Mouse (Mus musculus): ENCODE data around the gene Fuca1. TPM values are rescaled to one million over a fixed set of nuclear protein-coding genes. Genes with fewer than 3 reads are reported as not detected.
A peak's percentile ranks its signal among the peaks of the same experiment; 100 is the strongest.
"Not testable (repeated sequence)": the region's sequence is repeated elsewhere in the genome, so short reads cannot be mapped to it uniquely, and the experiment has no call there.

Gene Fuca1
- total RNA-seq, 2 experiments from 2014 or later, result 33.4 to 43.1 TPM

DNA sequence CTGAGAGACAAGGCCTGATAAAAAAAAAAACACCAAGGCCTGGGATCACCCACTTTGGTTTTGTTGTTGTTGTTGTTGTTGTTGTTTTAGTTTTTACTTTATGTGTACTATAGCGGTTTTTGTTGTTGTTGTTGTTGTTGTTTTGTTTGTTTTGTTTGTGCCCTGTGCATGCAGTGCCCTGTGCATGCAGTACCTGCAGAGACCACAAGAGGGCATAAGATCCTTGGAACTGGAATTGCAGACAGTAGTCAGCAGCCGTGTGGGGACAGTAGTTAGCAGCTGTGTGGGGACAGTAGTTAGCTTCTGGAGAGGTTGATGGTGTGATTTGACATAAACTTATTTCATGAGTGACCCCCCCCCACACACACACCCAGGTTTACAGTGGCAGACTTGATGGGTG is 33.7 kb downstream of the Fuca1 start:
- peak in 1 of 2 experiments; percentile 66 for DNase-seq

DNA sequence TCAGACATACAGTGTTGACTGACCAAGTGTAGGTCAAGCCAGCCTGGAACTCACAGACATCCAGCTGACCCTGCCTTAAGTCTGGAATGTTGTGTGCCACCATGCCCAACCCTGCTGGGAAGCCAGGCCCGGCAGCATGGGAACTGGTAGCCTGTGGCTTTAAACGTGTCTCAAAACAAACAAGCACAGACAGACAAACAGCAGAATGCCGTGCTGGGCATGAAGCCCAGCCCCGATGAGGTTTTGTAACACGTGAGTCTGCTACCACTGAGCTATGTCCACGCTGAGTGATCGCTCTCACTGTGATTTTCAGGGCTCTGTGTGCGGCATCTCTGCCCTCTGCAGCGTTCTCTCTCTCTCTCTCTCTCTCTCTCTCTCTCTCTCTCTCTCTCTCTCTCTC is 35.4 kb downstream of the Fuca1 start:
- DNase-seq, result no peak

DNA sequence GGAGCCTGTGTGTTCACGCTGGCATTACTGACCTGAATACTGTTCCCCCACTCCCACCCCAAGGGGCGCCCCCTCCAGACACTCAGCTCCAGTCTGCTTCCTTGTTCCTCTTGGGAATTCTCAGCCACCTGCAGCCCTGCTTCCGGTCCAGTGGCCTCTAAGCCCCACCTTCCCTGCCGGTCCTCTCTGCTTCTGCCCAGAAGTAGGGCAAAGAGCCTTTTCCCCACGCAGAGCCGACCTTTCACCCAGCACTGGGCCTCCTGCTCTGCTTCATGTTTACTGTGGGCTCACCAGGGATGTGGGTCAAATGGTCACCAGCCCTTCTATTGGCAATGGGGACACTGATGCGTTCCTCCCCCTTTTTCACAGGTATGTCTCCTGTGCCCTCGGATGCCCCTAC is 37.8 kb downstream of the Fuca1 start:
- no peak for DNase-seq

DNA sequence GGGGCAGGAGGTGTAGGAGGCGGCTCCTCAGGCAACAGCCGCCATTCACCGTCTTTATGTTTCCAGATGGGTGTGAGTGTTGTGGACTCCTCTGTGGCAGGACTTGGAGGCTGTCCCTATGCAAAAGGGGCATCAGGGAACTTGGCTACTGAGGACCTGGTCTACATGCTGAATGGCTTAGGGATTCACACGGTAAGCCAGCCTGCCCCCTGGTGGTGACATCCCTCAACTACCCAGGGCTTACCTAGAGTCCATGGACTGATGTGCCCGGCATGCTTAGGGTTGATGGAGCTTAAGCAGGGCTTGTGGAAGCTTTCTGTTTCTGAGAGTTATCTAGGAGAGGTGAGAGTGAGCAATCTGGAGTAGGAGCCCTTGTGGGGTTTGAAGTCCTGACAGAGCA is 40.2 kb downstream of the Fuca1 start:
- peak; percentile 62 to 67 for DNase-seq

DNA sequence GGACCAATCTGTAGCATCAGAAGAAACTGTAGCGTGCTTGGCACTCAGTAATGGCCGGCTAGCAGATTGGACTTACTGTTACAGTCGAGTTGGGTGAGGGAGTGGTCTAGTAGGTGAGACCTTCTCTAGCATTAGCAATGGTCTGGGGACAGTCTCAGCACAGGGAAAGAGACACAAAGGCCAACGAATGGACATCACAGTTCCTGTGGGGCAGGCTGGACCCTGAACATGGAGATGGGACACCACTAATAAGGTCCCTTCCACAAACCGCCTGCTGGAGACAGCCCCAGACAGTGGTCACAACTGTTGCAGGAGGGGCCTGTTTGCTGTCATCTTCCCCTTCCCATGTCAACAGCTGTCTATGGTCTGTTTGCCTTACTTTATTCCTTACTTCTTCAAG is 41.2 kb downstream of the Fuca1 start:
- no peak for DNase-seq

DNA sequence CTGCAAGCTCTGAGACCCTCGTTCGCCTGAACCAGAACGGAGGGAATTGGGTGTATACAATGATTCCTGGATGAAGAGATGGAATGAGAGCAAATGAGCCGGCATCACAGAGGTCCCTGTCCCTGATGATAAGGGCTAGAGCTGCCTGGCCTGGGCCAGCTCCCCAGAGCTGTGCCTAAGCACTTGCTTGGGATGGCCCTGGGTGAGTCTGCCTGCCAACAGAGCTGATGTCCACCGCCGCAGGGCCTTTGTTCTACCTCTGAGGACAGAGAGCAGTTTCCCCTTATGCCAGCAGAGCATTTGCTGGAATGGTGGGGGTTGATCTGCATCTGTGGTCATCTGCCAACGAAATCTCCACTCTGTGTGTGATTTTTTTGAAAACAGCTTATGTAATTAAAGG is 41.7 kb downstream of the Fuca1 start:
- DNase-seq, result no peak

DNA sequence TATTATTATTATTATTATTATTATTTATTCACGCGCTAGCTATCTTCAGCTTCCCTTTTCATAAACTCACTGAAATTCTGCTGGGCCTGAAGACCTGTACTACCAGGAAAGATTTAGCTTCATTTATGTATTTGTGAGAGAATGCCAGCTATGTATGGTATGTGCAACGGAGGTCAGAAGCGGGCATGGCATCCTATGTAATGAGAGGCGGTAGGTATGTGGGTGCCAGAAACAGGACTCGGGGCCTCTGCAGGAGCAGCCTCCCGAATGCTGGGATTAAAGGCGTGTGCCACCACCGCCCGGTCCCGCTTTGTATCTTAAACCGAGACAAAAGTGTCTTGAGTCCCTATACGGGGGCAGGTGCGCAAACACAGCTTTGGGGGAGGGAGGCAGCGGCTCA is 42.4 kb downstream of the Fuca1 start:
- no peak for DNase-seq

DNA sequence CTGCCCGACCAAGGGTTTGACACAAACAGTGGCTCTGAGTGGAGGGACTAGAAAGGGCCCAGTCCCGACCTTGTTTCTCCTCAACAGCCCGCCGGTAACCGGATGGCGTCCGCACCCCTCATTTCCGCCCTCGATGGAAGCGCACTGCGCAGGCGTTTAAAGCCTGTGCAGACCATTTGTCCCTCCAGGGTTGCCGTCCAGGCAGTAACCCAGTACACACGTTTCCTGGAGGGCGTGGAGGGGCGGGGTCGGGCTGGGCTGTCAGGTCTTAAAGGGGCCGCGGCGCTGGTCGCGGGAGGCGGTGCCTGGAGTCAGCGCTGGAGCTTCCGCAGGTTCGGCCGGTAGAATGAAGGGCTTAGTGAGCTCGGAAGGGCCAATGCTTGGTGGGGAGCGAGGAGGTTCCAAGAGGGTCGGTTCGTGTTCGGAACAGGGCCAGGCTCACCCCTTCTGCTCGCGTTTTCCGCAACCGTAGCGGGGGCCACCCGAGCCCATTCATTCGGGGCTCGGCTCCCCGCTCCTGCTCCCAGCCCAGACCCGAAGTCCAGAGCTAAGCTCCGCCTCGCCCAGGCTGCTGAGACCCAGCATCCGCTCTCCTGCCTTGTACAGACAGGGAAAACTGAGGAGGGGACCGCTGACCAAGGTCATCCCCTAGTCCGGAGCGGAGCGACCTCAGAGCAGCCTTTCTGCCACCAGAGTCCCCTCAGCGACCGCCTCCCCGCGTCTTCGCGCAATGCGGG is 43.1 kb downstream of the Fuca1 start, which contains the start of gene Gale:
TSS of gene Gale (plus strand) at position 271 of the 737 bp plus-strand sequence.
- DNase-seq, result peak; percentile 92 to 95

DNA sequence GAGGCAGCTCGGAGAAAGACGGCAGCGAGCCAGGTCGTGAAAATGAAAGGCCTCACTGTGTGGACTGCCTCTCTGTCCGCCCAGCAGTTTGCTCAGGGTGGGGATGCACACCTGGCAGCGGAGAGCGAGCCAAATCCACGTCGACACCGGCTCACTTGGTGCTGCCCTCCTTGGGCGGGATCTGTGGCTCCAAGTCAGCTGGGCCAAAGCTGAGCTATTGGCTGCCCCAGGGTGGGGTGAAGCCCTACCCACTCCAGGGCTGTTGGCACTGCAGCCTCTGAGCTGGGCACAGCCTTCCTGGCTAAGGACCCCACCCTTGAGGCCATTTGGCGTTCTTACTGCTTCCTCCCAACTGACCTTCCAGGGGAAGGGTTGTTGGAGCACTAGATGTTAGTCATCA is 43.9 kb downstream of the Fuca1 start:
- peak in 1 of 2 experiments; percentile 62 for DNase-seq

DNA sequence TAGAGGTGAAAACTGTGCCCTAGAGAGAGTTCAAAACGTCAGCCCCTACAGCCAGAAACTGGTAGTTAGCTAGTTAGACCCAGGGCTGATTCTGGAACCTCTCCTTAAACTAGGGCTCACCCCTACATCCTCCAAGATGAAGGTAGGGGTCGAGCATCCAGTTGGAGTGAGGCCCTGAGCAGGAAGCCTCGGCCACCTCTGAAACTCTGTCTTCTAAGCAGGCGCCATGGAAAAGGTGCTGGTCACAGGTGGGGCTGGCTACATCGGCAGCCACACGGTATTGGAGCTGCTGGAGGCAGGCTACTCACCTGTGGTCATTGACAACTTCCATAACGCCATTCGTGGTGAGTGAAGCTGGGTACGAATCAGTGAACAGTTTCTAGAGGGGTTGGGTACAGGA is 44.6 kb downstream of the Fuca1 start:
- DNase-seq, result no peak

DNA sequence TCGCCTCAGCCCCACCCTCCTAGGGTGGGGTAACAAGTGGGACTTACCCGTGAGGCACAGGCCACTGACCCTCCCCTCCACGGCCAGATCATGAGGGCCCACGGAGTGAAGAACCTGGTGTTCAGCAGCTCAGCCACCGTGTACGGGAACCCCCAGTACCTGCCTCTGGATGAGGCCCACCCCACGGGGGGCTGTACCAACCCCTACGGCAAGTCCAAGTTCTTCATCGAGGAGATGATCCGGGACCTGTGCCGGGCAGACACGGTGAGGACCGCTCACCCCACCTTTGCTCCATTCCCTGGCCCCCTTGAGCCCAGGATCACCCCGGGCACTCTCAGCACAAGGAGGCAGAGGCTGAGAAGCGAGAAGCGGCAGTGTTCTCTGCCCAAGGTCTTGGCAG is 45.7 kb downstream of the Fuca1 start:
- no peak for DNase-seq

DNA sequence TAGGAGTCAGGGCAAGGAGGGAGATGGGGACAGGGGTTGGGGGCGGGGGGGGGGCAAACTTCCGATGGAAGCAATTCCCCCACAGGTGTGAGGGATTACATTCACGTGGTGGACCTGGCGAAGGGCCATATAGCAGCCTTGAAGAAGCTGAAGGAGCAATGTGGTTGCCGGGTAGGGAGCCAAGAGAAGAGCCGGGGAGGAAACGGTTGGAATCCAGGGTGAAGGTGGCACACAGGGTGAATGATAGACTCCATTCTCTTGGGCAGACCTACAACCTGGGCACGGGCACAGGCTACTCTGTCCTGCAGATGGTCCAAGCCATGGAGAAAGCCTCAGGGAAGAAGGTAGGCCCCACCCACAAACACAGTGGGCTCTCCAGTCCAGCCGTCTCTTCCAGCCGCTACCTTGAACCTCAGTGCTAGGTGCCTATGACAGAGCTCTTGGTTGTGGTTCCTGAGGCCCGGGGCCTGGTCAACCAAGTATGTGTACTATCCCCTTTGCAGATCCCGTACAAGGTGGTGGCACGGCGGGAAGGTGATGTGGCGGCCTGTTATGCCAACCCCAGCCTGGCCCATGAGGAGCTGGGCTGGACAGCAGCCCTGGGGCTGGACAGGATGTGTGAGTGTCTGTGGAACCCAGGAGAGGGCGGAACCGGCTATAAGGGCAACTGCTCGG is 46.7 kb downstream of the Fuca1 start:
- DNase-seq, result no peak

DNA sequence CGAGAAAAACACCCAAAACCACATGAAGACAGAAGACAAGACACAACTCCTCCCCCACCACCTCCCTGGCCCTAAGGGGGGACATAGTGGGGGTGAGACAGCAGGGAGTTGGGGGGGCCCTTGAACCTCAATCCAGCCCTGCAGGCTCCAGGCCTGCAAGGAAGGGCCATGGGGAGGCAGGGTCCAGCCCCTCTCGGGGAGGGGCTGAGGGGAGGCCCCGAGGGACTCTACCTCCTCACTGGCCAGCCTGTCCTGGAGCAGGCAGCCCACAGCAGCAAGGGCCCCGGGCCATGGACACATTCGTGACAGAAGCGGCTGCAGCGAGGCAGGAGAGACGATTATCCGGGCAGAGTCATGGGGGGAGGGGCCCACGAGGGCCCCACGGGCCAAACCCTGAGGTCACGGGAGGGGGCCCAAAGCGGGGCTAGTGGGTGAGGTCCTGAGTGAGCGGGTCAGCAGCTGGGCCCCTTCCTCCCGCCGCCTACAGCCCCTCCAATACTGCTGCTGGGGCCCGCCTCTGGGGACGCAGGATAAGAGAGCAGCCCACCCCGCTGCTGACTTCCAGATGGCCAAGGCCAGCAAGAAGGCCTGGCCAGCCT is 47.8 kb downstream of the Fuca1 start:
- no peak for DNase-seq

DNA sequence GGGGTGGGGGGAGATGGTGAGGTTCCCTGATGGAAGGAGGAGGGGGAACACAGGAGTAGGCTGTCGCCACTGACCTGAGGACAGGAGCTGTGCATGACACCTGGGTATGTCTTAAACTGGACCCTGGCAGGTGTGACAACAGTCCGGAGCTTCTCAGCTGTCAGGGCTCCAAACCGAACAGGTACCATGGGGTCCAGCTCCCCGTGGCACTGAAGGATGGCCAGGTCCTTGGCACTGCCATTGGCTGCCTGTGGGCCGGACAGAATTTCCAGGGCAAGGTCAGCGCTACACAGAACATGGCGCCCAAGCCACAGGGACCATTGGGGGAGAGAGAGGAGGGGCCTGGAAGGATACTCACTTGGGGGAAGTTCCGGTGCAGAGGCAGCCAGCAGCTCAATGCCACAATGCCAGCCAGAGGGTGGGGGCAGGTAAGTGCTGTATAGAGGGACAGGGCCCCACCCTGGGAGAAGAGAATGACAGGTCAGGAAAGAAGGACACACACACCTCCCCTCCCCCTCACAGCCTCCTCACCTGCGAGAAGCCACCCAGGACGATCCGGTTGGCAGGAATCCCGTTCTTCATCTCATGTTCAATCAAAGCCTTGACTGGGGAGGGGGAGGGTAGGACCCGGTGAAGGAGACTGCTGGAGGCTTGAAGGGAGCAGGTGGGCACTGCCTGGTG is 48.7 kb downstream of the Fuca1 start:
- no peak for DNase-seq

DNA sequence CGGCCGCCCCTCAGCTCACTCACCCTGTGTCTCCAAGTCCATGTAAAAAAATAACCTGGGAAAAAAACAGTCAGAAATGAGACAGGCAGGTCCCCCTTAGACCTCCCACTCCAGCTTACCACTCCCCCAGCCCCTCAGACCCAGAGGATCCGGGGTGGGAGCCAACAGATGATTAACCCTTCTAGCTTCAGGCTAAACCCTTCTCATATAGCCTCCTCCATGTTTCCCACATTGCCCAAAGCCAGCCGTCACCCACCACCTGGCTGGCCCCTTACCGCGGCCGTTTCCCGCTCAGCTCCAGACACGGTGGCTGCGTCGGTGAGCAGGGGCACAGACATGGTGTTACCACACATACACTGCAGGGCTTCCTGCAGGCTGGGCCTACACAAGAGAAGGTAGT is 50.0 kb downstream of the Fuca1 start:
- DNase-seq, result no peak

DNA sequence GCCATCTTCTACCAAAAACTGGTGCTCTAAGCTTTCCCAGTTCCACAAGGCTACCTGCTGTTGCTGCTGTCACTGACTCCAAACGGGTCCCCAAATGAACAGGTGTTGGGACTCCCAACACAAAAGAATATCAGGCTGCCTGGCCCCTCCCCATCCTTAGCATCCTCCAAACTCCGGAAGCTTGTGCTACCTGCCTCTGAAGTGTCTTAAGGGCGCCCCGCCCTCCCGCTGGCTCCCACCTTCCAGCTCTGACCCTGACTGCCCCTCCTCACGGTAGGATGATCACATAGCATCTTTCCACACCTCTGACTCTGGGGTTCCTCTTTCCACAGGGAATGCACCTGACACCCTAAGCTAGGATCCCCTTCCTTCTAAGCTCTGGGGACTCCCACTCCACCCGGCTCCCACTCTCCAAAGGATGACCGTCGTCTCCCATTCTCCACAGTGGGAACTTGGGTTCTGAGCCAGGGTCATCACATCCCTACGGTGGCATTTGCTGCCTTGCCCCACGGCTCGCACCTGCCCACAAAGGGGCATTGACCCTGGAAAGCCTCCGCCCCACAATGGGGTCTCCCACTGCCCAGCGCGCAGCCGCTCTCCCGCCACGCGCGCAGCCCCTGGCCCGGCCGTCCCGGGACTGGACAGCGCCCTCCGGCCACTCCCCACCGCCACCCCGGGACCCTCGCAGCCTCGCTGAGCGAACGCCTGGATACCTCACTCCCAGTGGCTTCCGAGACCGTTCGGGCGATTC is 51.4 kb downstream of the Fuca1 start:
- DNase-seq, result no peak

DNA sequence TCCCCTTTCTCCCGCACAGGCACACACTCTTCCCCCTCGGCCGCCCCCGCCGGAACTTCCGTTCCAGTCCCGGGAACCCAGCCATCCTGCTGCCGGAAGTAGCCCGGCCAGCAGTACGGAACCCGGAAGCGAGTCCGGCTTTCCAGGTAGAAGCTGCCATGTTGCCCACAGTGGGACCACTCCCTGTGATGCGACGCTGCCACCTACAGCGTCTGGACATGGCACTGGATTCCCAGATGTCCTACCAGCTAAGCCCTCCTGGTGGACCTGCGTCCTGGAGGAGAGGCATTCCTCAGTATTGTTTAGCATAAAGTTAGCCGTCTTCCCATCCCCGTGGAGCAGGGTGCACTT is 52.0 kb downstream of the Fuca1 start, which contains the start of gene Lypla2:
TSS of gene Lypla2 (minus strand) at position 71 of the 351 bp plus-strand sequence.
- DNase-seq, result peak; percentile 88 to 89

DNA sequence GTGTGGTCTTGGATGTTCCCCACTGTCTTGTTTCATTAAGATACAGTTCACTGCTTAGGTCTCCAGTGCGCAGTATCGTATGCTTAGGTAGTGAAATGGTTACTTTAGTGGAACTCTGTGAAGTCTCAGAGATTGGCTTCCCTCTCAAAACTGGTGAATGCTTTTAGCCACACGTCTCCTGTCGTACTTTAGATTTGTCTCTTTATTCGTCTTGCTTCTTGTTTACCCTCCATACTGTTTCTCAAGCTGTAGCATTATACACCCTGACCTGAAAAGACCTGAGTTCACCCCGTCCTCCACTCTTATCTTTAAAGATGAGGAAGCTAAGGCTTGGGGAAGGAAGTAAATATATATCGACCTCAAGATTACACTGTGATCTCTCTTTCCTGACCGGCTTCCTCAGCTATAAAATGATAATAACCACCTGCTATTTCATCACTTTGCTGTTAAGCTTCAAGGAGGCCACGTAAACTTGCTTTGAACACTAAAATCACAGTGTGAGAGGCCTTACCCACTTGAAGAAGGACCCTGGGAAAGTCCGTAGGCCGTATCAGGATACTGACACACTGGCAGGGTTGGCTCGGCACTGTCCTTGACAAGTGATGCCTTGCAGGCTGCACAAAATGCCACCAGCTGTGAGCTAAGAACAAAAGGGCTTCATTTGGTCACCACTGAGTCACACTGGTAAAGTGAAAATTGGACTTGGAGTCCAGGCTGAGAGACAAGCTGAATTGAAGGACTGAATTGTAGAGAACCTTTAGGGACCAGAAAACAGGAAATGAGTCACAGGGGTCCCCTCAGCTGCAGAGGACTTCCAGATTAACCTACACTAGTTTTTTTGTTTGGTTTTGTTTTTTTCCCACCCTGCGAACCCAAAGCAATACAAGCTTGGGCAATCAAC is 52.6 kb downstream of the Fuca1 start:
- DNase-seq, result no peak

DNA sequence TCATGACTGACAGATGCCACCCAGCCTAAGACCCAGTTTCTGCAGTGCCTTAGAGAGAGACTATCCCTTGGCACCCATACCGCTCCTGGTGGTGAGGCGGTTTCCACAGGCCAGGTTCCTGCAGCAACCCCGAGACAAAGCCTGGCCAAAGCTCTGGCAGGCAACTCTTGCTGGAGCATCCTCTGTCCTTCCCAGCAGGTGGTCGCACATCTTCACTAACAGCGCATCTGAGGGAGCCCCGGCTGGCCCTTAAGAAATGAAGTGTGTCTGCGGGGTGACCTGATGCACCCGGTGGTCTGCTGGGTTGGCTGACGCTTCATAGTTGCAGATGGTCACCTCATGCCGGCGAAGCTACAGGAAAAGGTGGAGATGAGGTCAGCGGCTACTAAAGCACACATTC is 55.6 kb downstream of the Fuca1 start:
- no peak for DNase-seq

DNA sequence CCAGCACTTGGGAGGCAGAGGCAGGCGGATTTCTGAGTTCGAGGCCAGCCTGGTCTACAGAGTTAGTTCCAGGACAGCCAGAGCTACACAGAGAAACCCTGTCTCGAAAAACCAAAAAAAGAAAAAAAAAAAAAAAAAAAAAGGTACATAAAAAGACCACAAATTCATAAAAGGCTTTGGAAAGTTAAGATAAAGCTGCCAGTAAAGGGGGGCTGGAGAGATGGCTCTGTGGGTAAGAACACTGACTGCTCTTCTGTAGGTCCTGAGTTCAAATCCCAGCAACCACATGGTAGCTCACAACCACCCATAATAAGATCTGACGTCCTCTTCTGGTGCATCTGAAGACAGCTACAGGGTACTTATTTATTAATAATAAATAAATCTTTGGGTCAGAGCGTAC is 59.7 kb downstream of the Fuca1 start:
- not testable (repeated sequence) for DNase-seq

DNA sequence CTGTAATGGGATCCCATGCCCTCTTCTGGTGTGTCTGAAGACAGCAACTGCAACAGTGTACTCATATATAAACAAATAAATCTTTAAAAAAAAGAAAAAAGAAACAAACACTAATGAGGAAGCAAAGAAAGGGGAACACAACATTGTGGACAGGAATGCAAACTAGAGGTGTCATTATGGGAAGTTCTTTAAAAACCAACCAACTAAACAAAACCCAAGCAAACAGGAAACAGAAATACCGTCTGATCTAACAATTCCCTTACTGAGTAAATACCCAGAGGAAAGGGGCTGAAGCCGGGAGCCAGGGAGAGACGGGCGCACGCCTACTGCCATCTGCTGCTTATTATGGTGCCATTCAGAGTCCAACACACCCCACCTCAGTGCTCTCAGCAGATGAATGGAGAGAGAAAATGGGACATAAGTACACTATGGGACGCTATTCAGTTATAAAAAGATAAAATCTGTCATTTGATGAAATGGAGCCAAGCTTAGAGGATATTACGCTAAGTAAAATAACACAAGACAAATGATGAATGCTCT is 61.1 kb downstream of the Fuca1 start:
- peak; percentile 81 to 84 for DNase-seq

Measured in layer of hippocampus, postnatal 36 days (tissue).